In the genomic region with DNA sequence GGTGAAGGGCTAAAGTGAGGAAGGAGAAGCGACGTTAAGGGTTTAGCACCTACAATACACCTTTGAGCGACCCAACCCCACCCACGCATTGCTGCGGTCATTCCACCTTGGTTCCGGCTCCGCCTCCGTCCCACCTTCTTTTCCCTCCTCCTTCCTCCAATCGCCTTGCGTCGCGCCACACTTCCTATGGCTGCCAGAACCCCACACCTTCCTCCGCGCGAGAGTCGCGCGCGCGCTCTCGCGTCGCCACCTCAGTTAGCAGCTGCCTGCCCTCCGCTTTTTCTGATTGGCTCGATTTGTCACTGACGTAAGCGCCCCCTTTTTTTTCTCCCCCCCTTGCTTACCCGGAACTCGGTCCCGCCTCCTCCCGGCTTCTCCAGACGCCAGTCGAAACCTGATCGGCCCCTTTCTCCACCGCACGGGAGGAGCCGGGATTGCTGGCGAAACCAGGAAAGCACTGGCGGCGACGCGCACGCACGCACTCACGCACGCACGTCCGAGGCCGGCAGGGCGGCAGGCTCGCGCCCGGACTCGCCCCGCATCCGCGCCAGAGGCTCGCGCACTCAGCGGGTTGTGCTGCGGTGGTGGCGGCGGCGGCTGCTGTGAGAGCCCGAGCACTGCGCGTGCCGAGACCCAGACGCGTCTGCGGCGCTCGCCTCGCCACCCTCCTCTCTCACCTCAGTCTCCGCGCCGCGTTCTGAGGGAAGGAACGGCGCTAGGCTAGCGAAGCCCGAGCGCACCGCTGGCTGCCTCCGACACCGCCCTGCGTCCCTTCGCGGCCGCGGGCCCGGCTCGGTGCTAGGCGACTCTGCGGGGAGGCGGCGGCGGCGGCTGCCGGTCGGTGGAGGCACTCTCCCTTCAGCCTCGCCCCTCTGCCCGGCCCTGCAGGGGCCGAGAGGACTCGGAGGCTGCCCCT, we compare ENCODE assay signal across 8 mouse cellular contexts. TPM values are rescaled to one million over a fixed set of nuclear protein-coding genes. Genes with fewer than 3 reads are reported as not detected.
A peak's percentile ranks its signal among the peaks of the same experiment; 100 is the strongest.
DNase-seq lines count a peak whose midpoint lies in the region; ATAC-seq and TF ChIP-seq lines count a peak whose summit lies in the region.

A gene (plus strand): TSS at position 197 of the 916 bp plus-strand sequence.

- no peaks in the 10 kb centered on the region for H3K36me3 ChIP-seq in embryonic facial prominence, embryonic 14.5 days (ENCODE audit: control insufficient read depth, insufficient read depth, low read length)
- H3K36me3 ChIP-seq in heart, adult 2 months (ENCODE audit: control insufficient read depth, insufficient read depth, low read length), result peaks cover 5% of the 10 kb centered on the region
- no peaks in the 10 kb centered on the region for H3K36me3 ChIP-seq in limb, embryonic 13.5 days
- H3K36me3 ChIP-seq in midbrain, embryonic 16.5 days (ENCODE audit: control insufficient read depth, insufficient read depth, low read length), result no peaks in the 10 kb centered on the region

- peak; percentile 98 for DNase-seq in 3T3-L1 (ENCODE audit: low read depth, low spot score)
- peak; percentile 81 to 93 for DNase-seq in adrenal gland, postnatal 4 days (ENCODE audit: low spot score in 2 of 2)
- DNase-seq in embryonic facial prominence, embryonic 14.5 days (ENCODE audit: low spot score), result peak; percentile 100
- DNase-seq in heart, adult 2 months, result peak; percentile 96 to 99
- DNase-seq in kidney, adult 8-10 months, result peak; percentile 98
- peak; percentile 90 to 94 for DNase-seq in spleen, postnatal 10 days (ENCODE audit: low spot score in 2 of 2)

- ATAC-seq in embryonic facial prominence, embryonic 14.5 days (ENCODE audit: low read depth), result peak; percentile 97
- ATAC-seq in limb, embryonic 13.5 days (ENCODE audit: low FRiP score, low read depth), result peak; percentile 98
- ATAC-seq in midbrain, embryonic 16.5 days, result peak; percentile 98

- TF ChIP-seq EP300 in heart, adult 2 months (IDR thresholded peaks at IDR 0.05; ENCODE audit: insufficient read depth, low read depth, low read length), result peak; percentile 90

- peak; percentile 81 for TF ChIP-seq POLR2A in heart, adult 2 months (IDR thresholded peaks at IDR 0.05; ENCODE audit: insufficient read depth, low read depth, low read length)

- peaks cover 2% of the 10 kb centered on the region for H3K79me2 ChIP-seq in heart, adult 2 months (replicated peaks; ENCODE audit: control insufficient read depth, insufficient read depth, low read length)

- no peaks in the 10 kb centered on the region for H3K9me3 ChIP-seq in embryonic facial prominence, embryonic 14.5 days (ENCODE audit: control insufficient read depth, low read length)
- H3K9me3 ChIP-seq in limb, embryonic 13.5 days, result no peaks in the 10 kb centered on the region
- no peaks in the 10 kb centered on the region for H3K9me3 ChIP-seq in midbrain, embryonic 16.5 days (replicated peaks; ENCODE audit: control insufficient read depth, low read length, poor library complexity, severe bottlenecking)

- intact Hi-C loops in heart, adult 2 months (cut with DNase I), result loop anchor here (1.0 kb wide), 2 partner anchors 16 to 24 kb away; no protein-coding TSS in a partner anchor

- H3K27ac ChIP-seq in embryonic facial prominence, embryonic 14.5 days (replicated peaks; ENCODE audit: low read depth, low read length), result peak within 1 kb of the TSS; percentile 98
- peak within 1 kb of the TSS; percentile 92 for H3K27ac ChIP-seq in heart, adult 2 months
- peak within 1 kb of the TSS; percentile 99 for H3K27ac ChIP-seq in limb, embryonic 13.5 days
- H3K27ac ChIP-seq in midbrain, embryonic 16.5 days (ENCODE audit: low read length), result peak within 1 kb of the TSS; percentile 99

- peaks cover 12% of the 10 kb centered on the region for H3K4me1 ChIP-seq in embryonic facial prominence, embryonic 14.5 days (ENCODE audit: control insufficient read depth, insufficient read depth, low read length)
- peaks cover 2% of the 10 kb centered on the region; the same call in 1 of the 2 replicates for H3K4me1 ChIP-seq in heart, adult 2 months (ENCODE audit: control insufficient read depth, insufficient read depth, low read length)
- peaks cover 11% of the 10 kb centered on the region for H3K4me1 ChIP-seq in limb, embryonic 13.5 days
- H3K4me1 ChIP-seq in midbrain, embryonic 16.5 days (ENCODE audit: control insufficient read depth, insufficient read depth, low read length), result peaks cover 14% of the 10 kb centered on the region

- H3K9ac ChIP-seq in embryonic facial prominence, embryonic 14.5 days (ENCODE audit: low read depth, low read length), result peak within 1 kb of the TSS; percentile 95
- H3K9ac ChIP-seq in heart, adult 2 months (ENCODE audit: low read depth, low read length), result peak within 1 kb of the TSS; percentile 98
- H3K9ac ChIP-seq in limb, embryonic 13.5 days, result peak within 1 kb of the TSS; percentile 99
- H3K9ac ChIP-seq in midbrain, embryonic 16.5 days (ENCODE audit: low read depth, low read length), result peak within 1 kb of the TSS; percentile 100

- no peaks in the 10 kb centered on the region for H3K27me3 ChIP-seq in embryonic facial prominence, embryonic 14.5 days (replicated peaks; ENCODE audit: control insufficient read depth, insufficient read depth, low read length)
- H3K27me3 ChIP-seq in heart, adult 2 months (ENCODE audit: control insufficient read depth, insufficient read depth, low read length), result no peaks in the 10 kb centered on the region
- H3K27me3 ChIP-seq in limb, embryonic 13.5 days, result no peaks in the 10 kb centered on the region
- no peaks in the 10 kb centered on the region; the same call in 1 of the 2 replicates for H3K27me3 ChIP-seq in midbrain, embryonic 16.5 days (ENCODE audit: control insufficient read depth, insufficient read depth, low read depth, low read length)

- peak within 1 kb of the TSS; percentile 62 for H3K4me2 ChIP-seq in embryonic facial prominence, embryonic 14.5 days (ENCODE audit: low read depth, low read length)
- peak within 1 kb of the TSS; percentile 89 for H3K4me2 ChIP-seq in limb, embryonic 13.5 days (replicated peaks)
- peak within 1 kb of the TSS; percentile 64 for H3K4me2 ChIP-seq in midbrain, embryonic 16.5 days (ENCODE audit: low read length)

- 3% methylated on average over 70 of the region's 105 CpGs for WGBS in embryonic facial prominence, embryonic 14.5 days
- under 1% methylated on average over 105 of the region's 105 CpGs for WGBS in heart, adult 2 months
- under 1% methylated on average over 102 of the region's 105 CpGs for WGBS in limb, embryonic 13.5 days
- WGBS in midbrain, embryonic 16.5 days, result under 1% methylated on average over 78 of the region's 105 CpGs

- peak within 1 kb of the TSS; percentile 94 for H3K4me3 ChIP-seq in embryonic facial prominence, embryonic 14.5 days (ENCODE audit: low read depth, low read length)
- peak within 1 kb of the TSS; percentile 99 for H3K4me3 ChIP-seq in heart, adult 2 months
- H3K4me3 ChIP-seq in limb, embryonic 13.5 days, result peak within 1 kb of the TSS; percentile 99
- peak within 1 kb of the TSS; percentile 100 for H3K4me3 ChIP-seq in midbrain, embryonic 16.5 days (ENCODE audit: low read depth, low read length)

- TF ChIP-seq CTCF in heart, adult 2 months (IDR thresholded peaks at IDR 0.05), result peak; percentile 54

RNA-seq across cellular contexts. Expression of the gene that starts here (rescaled TPM):
- total RNA-seq in adrenal gland, postnatal 4 days (2021), result 10 to 100 TPM; 68.5 to 79.0 TPM
- polyA plus RNA-seq in embryonic facial prominence, embryonic 14.5 days (2014; fragmentation: Nextera tagmentation; extraction: Ambion mirVana), result 130 and 136 TPM in 2 replicates
- total RNA-seq in heart, adult 2 months (2021), result 10 to 100 TPM; 59.8 to 64.9 TPM
- polyA plus RNA-seq in heart, adult 2 months (2012; rRNA removed), result 21.1 and 35.8 TPM in 2 replicates
- 98.1 and 98.7 TPM in 2 replicates for polyA plus RNA-seq in limb, embryonic 13.5 days (2015; fragmentation: Nextera tagmentation; extraction: Ambion mirVana)
- polyA plus RNA-seq in midbrain, embryonic 16.5 days (2015; fragmentation: Nextera tagmentation; extraction: Ambion mirVana), result 286 and 294 TPM in 2 replicates

Comparison
In these comparisons a context has a peak if more than half of its experiments do, and no peak if none do; other contexts are left out.
1. Peak in every context shown above with its lines: DNase-seq, ATAC-seq, H3K4me3 ChIP-seq and H3K27ac ChIP-seq.